Mouse (Mus musculus) liver, adult 2 months (tissue): ENCODE results near the gene Kirrel3. TPM values are rescaled to one million over a fixed set of nuclear protein-coding genes. Genes with fewer than 3 reads are reported as not detected.

Experiments
- DNase-seq: peaks from one replicate; pipeline ENCODE4 v3.0.0-alpha.2; 2011; ENCODE audit warnings: low read depth, low spot score; ENCODE audit errors: extremely low read depth
- H3K27ac ChIP-seq: fragments of 200-500 bp; replicated peaks from 2 replicates; pipeline ENCODE4 v1.5.1; 2012; ENCODE audit warnings: low read depth, mild to moderate bottlenecking, control low read depth, inconsistent platforms, low read length; ENCODE audit not compliant: insufficient read depth
- H3K27me3 ChIP-seq: fragments of 200-500 bp; 2 replicates; pipeline ENCODE4 v1.6.1; 2012; ENCODE audit warnings: mild to moderate bottlenecking, moderate library complexity, low read length, inconsistent platforms; ENCODE audit not compliant: control insufficient read depth, insufficient read depth
- H3K36me3 ChIP-seq: fragments of 200-500 bp; 2 replicates; pipeline ENCODE4 v1.6.1; 2012; ENCODE audit warnings: low read length, inconsistent platforms; ENCODE audit not compliant: control insufficient read depth, insufficient read depth
- H3K4me1 ChIP-seq: fragments of 200-500 bp; 2 replicates; pipeline ENCODE4 v1.6.1; 2011; ENCODE audit warnings: low read length; ENCODE audit not compliant: control insufficient read depth, insufficient read depth
- H3K4me3 ChIP-seq: fragments of 200-500 bp; 2 replicates; pipeline ENCODE4 v1.5.1; 2011; ENCODE audit warnings: low read depth, mild to moderate bottlenecking, control low read depth, low read length, moderate library complexity; ENCODE audit not compliant: insufficient read depth
- H3K79me2 ChIP-seq: fragments of 200-500 bp; 2 replicates; pipeline ENCODE4 v1.6.1; 2012; ENCODE audit warnings: inconsistent platforms, mild to moderate bottlenecking, low read length, moderate library complexity; ENCODE audit not compliant: control insufficient read depth, insufficient read depth
- H3K9ac ChIP-seq: fragments of 200-500 bp; 2 replicates; pipeline ENCODE4 v1.6.1; 2012; ENCODE audit warnings: low read depth, mild to moderate bottlenecking, control low read depth, inconsistent platforms, low read length
- CTCF ChIP-seq: fragments of 200-500 bp; IDR thresholded peaks from 2 replicates; pipeline ENCODE4 v1.5.1; 2011; ENCODE audit warnings: low read depth, low read length, control low read depth
- POLR2A ChIP-seq: fragments of 200-500 bp; IDR thresholded peaks from 2 replicates; pipeline ENCODE4 v1.6.1; 2011; ENCODE audit warnings: low read length, control low read depth; ENCODE audit not compliant: insufficient read depth; ENCODE audit errors: extremely low read depth
- WGBS: fragments of 180-500 bp; shearing (Covaris S2); methylation state at CpG from one replicate; pipeline ENCODE4 v1.1.7; 2018; 5-methylcytosine and 5-hydroxymethylcytosine counted together
- polyA plus RNA-seq: library from polyadenylated mRNA; depleted of rRNA; stranded (reverse); fragments of >200 nt; gene quantifications from 2 replicates; pipeline ENCODE4 v1.2.3, GENCODE M21; 2012
- total RNA-seq: library from RNA; depleted of rRNA; stranded (reverse); fragments of >200 nt; gene quantifications from 2 replicates; pipeline ENCODE4 v1.2.3, GENCODE M21; 2014

The Kirrel3 gene
- total and polyA plus RNA-seq, 2 experiments: 0.09 TPM; not detected in 1

DNA sequence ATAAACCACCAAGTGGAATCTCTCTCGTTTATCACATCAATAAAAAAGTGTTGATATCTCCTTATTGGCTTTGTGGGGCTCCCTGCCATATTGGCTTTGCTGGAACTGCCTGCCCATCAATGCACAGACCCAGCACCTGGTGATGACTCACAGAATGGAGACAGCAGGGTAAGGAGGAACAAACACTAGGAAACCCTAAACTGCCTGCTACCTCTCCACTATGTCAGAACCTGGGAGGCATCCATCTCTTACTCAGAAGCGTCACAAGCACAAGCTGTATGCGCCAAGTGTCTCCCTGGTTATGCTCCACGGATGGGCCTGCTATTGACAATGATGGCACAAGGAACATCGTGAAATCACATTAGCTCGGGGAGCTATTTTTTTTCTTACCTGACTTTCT is 33.2 kb downstream of the Kirrel3 start:
- 68% methylated on average over 6 of the region's 6 CpGs for WGBS
- no peak for TF ChIP-seq POLR2A
- no peak for TF ChIP-seq CTCF
- Histone ChIP-seq H3K9ac (no peak overlapping the region), H3K27ac (no peak overlapping the region), H3K27me3 (no peaks in the 10 kb centered on the region), H3K4me1 (no peaks in the 10 kb centered on the region), H3K79me2 (no peaks in the 10 kb centered on the region), H3K4me3 (no peak overlapping the region), H3K36me3 (no peaks in the 10 kb centered on the region)
- DNase-seq: no peak

DNA sequence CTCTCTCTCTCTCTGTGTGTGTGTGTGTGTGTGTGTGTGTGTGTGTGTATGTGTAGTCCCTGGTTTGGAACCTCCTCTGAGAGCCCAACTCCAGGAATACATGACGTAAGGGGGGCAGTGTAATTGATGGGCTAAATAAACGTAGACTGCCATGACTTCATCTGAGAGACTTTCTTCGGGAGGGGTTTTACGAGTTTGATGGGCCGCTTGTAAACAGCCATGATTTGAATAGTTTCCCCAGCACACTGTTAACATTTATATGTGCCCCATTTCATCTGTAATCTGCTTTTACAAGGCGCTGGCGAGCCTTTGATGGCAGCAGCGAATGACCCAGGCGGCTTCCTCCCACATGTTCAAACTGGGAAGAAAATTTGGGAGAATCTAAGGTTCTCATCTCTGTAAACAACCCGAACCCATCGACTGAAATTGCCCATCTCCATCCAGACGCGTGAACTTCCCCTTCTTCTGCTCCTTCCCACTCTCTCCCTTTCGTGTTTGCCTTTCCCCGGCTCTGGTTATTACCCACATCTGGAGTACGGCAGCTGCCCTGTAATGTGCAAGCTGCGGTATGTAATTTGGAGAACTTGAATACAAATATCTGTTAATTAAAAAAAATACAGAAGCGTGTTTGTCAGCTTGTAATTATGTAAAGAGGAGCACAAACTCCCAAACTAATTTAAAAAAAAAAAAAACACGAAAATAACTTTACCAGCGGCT is 34.7 kb downstream of the Kirrel3 start:
- no peak for TF ChIP-seq CTCF
- TF ChIP-seq POLR2A: no peak
- Histone ChIP-seq H3K9ac (no peak overlapping the region), H3K36me3 (no peaks in the 10 kb centered on the region), H3K4me3 (no peak overlapping the region), H3K79me2 (no peaks in the 10 kb centered on the region), H3K27me3 (no peaks in the 10 kb centered on the region), H3K27ac (no peak overlapping the region), H3K4me1 (no peaks in the 10 kb centered on the region)
- WGBS: 77% methylated on average over 20 of the region's 20 CpGs
- no peak for DNase-seq

DNA sequence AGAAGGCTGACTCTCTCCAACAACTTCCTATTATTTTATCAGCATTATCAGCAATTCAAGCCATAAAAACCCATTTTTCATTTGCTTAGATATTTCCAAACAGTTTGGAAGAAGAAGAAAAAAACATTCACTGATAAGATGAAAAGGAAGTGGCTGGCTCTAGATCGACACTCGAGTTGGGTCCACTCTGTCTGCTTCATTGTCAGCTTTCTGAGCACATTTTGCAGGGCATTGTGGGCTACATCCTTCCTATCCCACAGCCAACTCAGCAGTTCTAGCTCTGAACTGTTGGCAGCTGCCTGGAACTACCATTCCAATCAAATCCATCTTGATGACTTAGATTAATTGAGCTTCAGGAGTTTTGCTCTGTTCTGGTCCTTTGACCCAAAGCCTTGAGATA is 40.0 kb downstream of the Kirrel3 start:
- H3K9ac ChIP-seq: no peak overlapping the region
- TF ChIP-seq POLR2A (no peak), CTCF (no peak)
- H3K36me3 ChIP-seq: no peaks in the 10 kb centered on the region
- H3K27ac ChIP-seq: no peak overlapping the region
- no peaks in the 10 kb centered on the region for H3K4me1 ChIP-seq
- no peak overlapping the region for H3K4me3 ChIP-seq
- no peak for DNase-seq
- no peaks in the 10 kb centered on the region for H3K79me2 ChIP-seq
- H3K27me3 ChIP-seq: no peaks in the 10 kb centered on the region
- WGBS: 46% methylated on average over 2 of the region's 2 CpGs

DNA sequence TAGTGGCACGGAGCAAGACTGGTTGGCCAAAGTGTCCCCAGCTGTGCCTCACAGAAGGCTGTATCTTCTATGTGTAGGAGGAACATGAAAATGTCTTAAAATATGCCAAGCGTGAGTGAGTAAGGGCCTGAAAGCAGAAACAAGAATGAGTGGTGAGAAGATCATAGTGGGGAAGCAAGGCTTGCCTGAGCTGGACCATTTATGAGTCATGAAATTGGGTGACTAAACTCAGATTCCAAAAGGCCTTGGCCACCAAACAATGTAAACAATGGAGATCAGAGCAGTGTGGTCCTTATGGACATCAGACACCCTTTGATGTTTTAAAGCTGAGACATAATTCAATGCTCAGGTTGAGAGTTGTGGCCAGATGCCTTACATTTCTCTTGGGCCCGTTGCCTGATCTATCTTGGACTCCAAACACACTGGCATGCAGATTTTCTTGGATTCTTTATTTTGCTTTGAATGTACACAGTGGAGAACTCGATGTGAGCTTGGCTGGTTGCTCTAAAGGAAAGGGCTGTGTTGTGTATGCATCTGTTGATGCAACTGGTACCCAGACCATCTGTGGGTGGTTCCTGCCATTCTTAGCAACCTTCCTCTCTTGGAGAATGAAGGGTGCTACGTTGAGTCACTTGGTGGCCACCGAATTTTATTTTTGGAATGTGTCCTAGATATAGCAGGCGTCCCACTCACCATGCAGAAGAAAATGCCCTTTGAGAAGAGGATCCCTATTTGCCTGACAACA is 53.1 kb downstream of the Kirrel3 start:
- TF ChIP-seq CTCF: no peak
- TF ChIP-seq POLR2A: no peak

DNA sequence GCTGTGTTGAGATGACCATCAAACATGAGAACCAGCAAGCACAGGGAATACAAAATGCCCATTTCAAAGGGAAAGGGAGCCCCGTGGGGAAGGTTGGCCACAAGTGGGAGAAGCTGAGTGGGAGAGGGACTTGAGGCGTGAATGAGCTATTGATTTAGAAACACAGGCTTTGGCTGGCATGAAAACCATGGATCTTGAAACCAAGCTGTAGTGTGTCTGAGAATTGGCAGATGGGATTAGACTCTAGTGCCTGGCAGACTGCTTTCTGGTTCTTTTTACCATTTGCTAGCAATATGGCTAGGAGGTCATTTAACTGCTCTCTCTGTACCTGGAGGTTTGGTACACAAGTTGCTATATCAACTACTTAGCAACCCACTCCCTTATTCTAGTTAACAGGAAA is 56.2 kb downstream of the Kirrel3 start:
- H3K36me3 ChIP-seq: no peaks in the 10 kb centered on the region
- 80% methylated on average over 2 of the region's 2 CpGs for WGBS
- H3K4me1 ChIP-seq: no peaks in the 10 kb centered on the region
- no peak for TF ChIP-seq POLR2A
- no peak for TF ChIP-seq CTCF
- H3K4me3 ChIP-seq: no peak overlapping the region
- H3K9ac ChIP-seq: no peak overlapping the region
- H3K79me2 ChIP-seq: no peaks in the 10 kb centered on the region
- no peak overlapping the region for H3K27ac ChIP-seq
- no peak for DNase-seq
- no peaks in the 10 kb centered on the region for H3K27me3 ChIP-seq

More for the DNA sequence above, 53.1 kb downstream of the Kirrel3 start:
- Histone ChIP-seq H3K9ac (no peak overlapping the region), H3K27ac (no peak overlapping the region), H3K79me2 (no peaks in the 10 kb centered on the region), H3K27me3 (no peaks in the 10 kb centered on the region), H3K4me3 (no peak overlapping the region), H3K36me3 (no peaks in the 10 kb centered on the region), H3K4me1 (no peaks in the 10 kb centered on the region)
- DNase-seq: no peak
- WGBS: 67% methylated on average over 7 of the region's 7 CpGs

DNA sequence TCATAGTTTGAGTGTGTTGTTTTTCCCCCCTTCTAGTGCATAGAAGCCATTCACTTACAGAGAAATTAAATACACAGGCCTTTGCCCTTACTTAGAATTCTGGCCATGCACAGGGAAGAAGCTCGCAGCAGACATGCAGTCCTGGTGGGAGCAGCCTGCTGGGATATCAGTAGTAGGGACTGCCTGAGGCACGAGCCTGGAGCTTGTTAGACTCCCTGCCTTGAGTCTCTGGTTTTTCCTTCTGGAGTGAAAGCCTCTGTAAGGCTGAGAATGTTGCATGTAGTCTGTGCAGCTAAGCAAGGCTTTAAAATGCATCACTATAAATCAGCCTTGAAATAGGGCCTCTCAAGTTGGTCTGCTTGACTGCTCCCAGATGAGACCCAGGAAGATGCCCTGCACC is 70.0 kb downstream of the Kirrel3 start:
- DNase-seq: no peak
- H3K36me3 ChIP-seq: no peaks in the 10 kb centered on the region
- H3K27ac ChIP-seq: no peak overlapping the region
- no peak overlapping the region for H3K4me3 ChIP-seq
- H3K27me3 ChIP-seq: no peaks in the 10 kb centered on the region
- TF ChIP-seq CTCF: no peak
- TF ChIP-seq POLR2A: no peak
- no peaks in the 10 kb centered on the region for H3K4me1 ChIP-seq
- H3K79me2 ChIP-seq: no peaks in the 10 kb centered on the region
- WGBS: 54% methylated on average over 2 of the region's 2 CpGs
- H3K9ac ChIP-seq: no peak overlapping the region
